Mouse (Mus musculus): ENCODE measurements around the gene Mill2.

- no peak for TF ChIP-seq CTCF (IDR thresholded peaks at IDR 0.05; ENCODE audit: low read depth, low read length)
- no peak for TF ChIP-seq POLR2A (IDR thresholded peaks at IDR 0.05; ENCODE audit: insufficient read depth, low read length)
Measured at GRCm38 (mm10) chr7:18803526-18803925, 36.2 kb upstream of the Mill2 start.
